Mouse (Mus musculus): Measurements from ENCODE around the gene Pex7. TPM values are rescaled to one million over a fixed set of nuclear protein-coding genes. Genes with fewer than 3 reads are reported as not detected.
A peak's percentile ranks its signal among the peaks of the same experiment; 100 is the strongest.

The Pex7 gene
- total and polyA plus RNA-seq, 3 experiments: 15.8 to 22.1 TPM; not detected in 1

DNA sequence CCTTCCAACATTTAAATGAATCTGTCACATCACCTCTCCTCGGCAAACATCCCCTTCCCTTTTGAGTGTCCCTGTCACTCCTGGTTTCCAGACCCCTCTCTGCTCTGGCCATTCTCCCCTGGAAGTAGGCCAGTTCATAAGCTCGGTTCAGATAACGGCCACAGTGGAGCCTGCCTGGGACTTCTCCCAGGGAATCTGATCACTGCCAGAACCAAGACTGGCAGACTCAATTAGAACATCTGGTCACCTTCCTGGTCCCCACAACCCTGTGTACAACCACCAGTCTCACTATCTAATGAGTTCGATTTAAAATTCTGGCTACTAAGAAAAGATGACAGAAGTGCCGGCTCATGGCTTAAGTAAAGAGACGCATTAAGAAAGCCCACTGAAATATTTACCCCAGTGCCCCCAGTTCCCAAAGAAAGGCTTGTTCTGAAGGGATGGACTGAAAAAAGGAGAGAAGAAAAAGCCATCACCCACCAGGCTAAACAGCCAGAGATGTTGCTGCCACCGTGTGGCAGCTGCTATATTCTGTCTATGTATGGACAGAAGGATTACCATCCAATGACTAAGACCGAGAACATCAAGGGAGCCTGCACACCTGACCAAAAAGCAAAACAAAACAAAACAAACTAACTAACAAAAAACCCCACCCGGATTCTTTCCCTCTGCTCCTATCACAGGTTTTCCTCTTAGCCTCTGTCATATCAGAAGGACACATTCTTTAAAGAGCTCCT, 95.9 kb downstream of the Pex7 start:
- Histone ChIP-seq H3K36me3 (ENCODE audit: control insufficient read depth in 1 of 2, insufficient read depth in 2 of 2, low read length in 2 of 2) (no peaks in the 10 kb centered on the region), H3K27me3 (ENCODE audit: control insufficient read depth in 1 of 2, insufficient read depth in 2 of 2, low read length in 2 of 2) (no peaks in the 10 kb centered on the region; a peak in 2 of 4 replicates), H3K9ac (ENCODE audit: control insufficient read depth, low read depth, low read length, poor library complexity, severe bottlenecking) (no peak overlapping the region), H3K9me3 (replicated peaks; ENCODE audit: insufficient read depth, low read length) (no peaks in the 10 kb centered on the region), H3K4me3 (ENCODE audit: control insufficient read depth in 1 of 2, insufficient read depth in 1 of 2, low read depth in 2 of 2, low read length in 2 of 2) (no peak overlapping the region), H3K27ac (ENCODE audit: control insufficient read depth, low read depth, low read length) (no peak overlapping the region), H3K79me2 (ENCODE audit: control insufficient read depth, insufficient read depth, low read length, poor library complexity) (no peaks in the 10 kb centered on the region), H3K4me1 (ENCODE audit: control insufficient read depth in 1 of 2, insufficient read depth in 2 of 2, low read length in 2 of 2) (peaks cover 0 to 4% of the 10 kb centered on the region in 2 experiments; a peak in 1 of 4 replicates)
- peak; percentile 26 to 66 (median 51) for TF ChIP-seq CTCF (IDR thresholded peaks at IDR 0.05 in 2 of 3, conservative IDR thresholded peaks at IDR 0.05 in 1 of 3; ENCODE audit: control insufficient read depth in 1 of 3, insufficient read depth in 1 of 3, low read depth in 2 of 3, low read length in 3 of 3, poor library complexity in 1 of 3, severe bottlenecking in 1 of 3)
- no peak for TF ChIP-seq BHLHE40 (IDR thresholded peaks at IDR 0.05; ENCODE audit: borderline replicate concordance, low read depth, low read length)
- peak; percentile 70 for TF ChIP-seq SMC3 (IDR thresholded peaks at IDR 0.05; ENCODE audit: low read depth, low read length)
- peak; percentile 40 for TF ChIP-seq ZC3H11A (IDR thresholded peaks at IDR 0.05; ENCODE audit: low read depth, low read length)
- peak; percentile 52 for TF ChIP-seq RAD21 (IDR thresholded peaks at IDR 0.05; ENCODE audit: low read depth, low read length)
- no peak for TF ChIP-seq ETS1 (IDR thresholded peaks at IDR 0.05; ENCODE audit: low read depth, low read length)
- peak; percentile 31 for DNase-seq (ENCODE audit: low read depth, low spot score)

DNA sequence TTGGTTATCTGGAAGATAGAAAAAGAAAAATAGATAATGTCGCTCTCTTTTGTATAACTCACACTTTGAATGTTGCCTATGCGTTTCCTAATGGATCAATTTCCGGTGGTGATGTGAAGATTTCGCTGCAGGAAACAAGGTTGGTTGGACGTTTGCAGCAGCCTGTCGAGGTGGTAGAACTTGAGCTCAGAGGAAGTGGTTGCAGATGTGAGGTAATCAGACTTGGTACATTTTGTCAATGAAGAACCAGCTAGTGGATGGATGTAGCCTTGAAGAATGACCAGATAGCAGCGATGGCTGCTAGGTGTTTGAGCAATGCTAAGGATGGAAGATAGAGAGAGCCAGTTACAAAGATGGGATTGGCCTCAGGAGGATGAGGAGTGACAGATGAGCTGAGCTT, 102.7 kb downstream of the Pex7 start:
- H3K36me3 ChIP-seq (ENCODE audit: control insufficient read depth in 1 of 2, insufficient read depth in 2 of 2, low read length in 2 of 2): peaks cover 0 to 2% of the 10 kb centered on the region in 2 experiments; a peak in 1 of 4 replicates
- no peak for DNase-seq (ENCODE audit: low read depth, low spot score)
- no peaks in the 10 kb centered on the region for H3K9me3 ChIP-seq (replicated peaks; ENCODE audit: insufficient read depth, low read length)
- H3K4me1 ChIP-seq (ENCODE audit: control insufficient read depth in 1 of 2, insufficient read depth in 2 of 2, low read length in 2 of 2): peaks cover 4 to 5% of the 10 kb centered on the region in 2 experiments
- H3K27ac ChIP-seq (ENCODE audit: control insufficient read depth, low read depth, low read length): no peak overlapping the region
- H3K4me3 ChIP-seq (ENCODE audit: control insufficient read depth in 1 of 2, insufficient read depth in 1 of 2, low read depth in 2 of 2, low read length in 2 of 2): no peak overlapping the region
- no peaks in the 10 kb centered on the region for H3K79me2 ChIP-seq (ENCODE audit: control insufficient read depth, insufficient read depth, low read length, poor library complexity)
- no peak for TF ChIP-seq BHLHE40 (IDR thresholded peaks at IDR 0.05; ENCODE audit: borderline replicate concordance, low read depth, low read length)
- no peak for TF ChIP-seq SIN3A (IDR thresholded peaks at IDR 0.05; ENCODE audit: low read length)
- TF ChIP-seq CHD2 (IDR thresholded peaks at IDR 0.05; ENCODE audit: low read length): no peak
- no peak for TF ChIP-seq GABPA (IDR thresholded peaks at IDR 0.05; ENCODE audit: low read depth, low read length)
- TF ChIP-seq MYB (IDR thresholded peaks at IDR 0.05; ENCODE audit: low read depth, low read length): no peak
- no peak for TF ChIP-seq ETS1 (IDR thresholded peaks at IDR 0.05; ENCODE audit: low read depth, low read length)
- TF ChIP-seq MXI1 (IDR thresholded peaks at IDR 0.05; ENCODE audit: low read depth, low read length): no peak
- no peak for TF ChIP-seq RCOR1 (IDR thresholded peaks at IDR 0.05; ENCODE audit: low read depth, low read length)
- no peak for TF ChIP-seq TBP (IDR thresholded peaks at IDR 0.05; ENCODE audit: low read depth, low read length)
- no peak for TF ChIP-seq HCFC1 (IDR thresholded peaks at IDR 0.05; ENCODE audit: low read depth, low read length)
- no peak for TF ChIP-seq TCF12 (IDR thresholded peaks at IDR 0.05; ENCODE audit: low read depth, low read length)
- no peak for TF ChIP-seq ZC3H11A (IDR thresholded peaks at IDR 0.05; ENCODE audit: low read depth, low read length)
- no peak for TF ChIP-seq UBTF (IDR thresholded peaks at IDR 0.05; ENCODE audit: borderline replicate concordance, insufficient read depth, low read depth, low read length)
- no peak overlapping the region for H3K9ac ChIP-seq (ENCODE audit: control insufficient read depth, low read depth, low read length, poor library complexity, severe bottlenecking)
- H3K27me3 ChIP-seq (ENCODE audit: control insufficient read depth in 1 of 2, insufficient read depth in 2 of 2, low read length in 2 of 2): peaks cover 2% of the 10 kb centered on the region in 2 experiments; a peak in 3 of 4 replicates

Other genes with a start within 250 kb of the Pex7 start
- not detected in 2 replicates for gene Il20ra, start 195.1 kb downstream of the Pex7 start, total RNA-seq (2012; rRNA removed)
- gene Il20ra, start 195.1 kb downstream of the Pex7 start, polyA plus RNA-seq (2012; ENCODE audit: insufficient read depth in 1 of 2, insufficient read length in 2 of 2, low read depth in 1 of 2, low replicate concordance in 2 of 2, missing spikeins in 1 of 2): under 1 TPM in 1 of 2 experiments, not detected in 1; 0.06 TPM
- gene Slc35d3, start 56.2 kb downstream of the Pex7 start, total RNA-seq (2012; rRNA removed): not detected in 2 replicates
- not detected for gene Slc35d3, start 56.2 kb downstream of the Pex7 start, polyA plus RNA-seq (2012; ENCODE audit: insufficient read depth in 1 of 2, insufficient read length in 2 of 2, low read depth in 1 of 2, low replicate concordance in 2 of 2, missing spikeins in 1 of 2)
- gene Map3k5, start 26.8 kb upstream of the Pex7 start, total RNA-seq (2012; rRNA removed): 0.35 and 0.39 TPM in 2 replicates
- gene Map3k5, start 26.8 kb upstream of the Pex7 start, polyA plus RNA-seq (2012; ENCODE audit: insufficient read depth in 1 of 2, insufficient read length in 2 of 2, low read depth in 1 of 2, low replicate concordance in 2 of 2, missing spikeins in 1 of 2): under 1 TPM in 1 of 2 experiments, not detected in 1; 0.97 TPM
- gene Map7, start 240.8 kb upstream of the Pex7 start, total RNA-seq (2012; rRNA removed): 2.7 and 3.1 TPM in 2 replicates
- gene Map7, start 240.8 kb upstream of the Pex7 start, polyA plus RNA-seq (2012; ENCODE audit: insufficient read depth in 1 of 2, insufficient read length in 2 of 2, low read depth in 1 of 2, low replicate concordance in 2 of 2, missing spikeins in 1 of 2): 1 to 10 TPM in 1 of 2 experiments, not detected in 1; 9.5 TPM